Mouse (Mus musculus): ENCODE results near the gene Arid3c.

The Arid3c gene

DNA sequence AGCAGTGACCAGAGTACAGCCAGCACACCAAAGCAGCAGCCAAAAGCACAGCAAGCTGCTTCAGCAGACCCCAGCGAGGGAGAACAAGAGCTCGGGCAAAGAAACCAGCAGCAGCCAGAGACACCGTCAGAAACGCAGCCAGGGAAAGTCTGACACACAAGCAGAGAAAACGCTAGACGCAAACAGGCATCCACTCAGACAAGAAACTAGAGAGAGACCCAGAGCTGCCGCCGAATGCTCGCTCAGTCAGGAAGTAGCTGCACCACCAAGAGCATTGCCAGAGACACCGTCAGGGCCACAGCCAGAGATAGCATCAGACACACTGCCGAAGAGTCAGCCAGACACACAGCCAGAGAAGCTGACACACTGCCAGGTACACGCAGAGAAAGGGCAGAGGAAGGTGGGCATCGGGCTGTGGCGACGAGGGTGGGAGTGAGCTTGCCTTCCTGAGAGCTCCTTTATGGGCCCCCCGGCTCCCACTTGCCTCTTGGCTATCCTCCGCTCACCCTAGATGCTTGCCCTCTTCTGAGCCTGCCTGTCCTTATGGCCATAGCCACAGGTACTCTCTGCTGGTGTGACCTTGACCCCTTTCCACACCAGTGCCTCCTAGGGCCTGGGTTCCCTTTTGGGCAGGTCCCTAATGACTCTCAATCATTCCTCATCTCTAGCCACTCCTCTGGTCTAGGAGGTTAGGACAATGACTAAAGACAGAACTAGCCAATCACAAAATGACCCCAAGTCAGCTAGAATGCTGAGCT is 54.5 kb downstream of the Arid3c start:
- DNase-seq (ENCODE audit: low spot score), result no peak
